Mouse (Mus musculus) testis, adult 2 months (tissue): ENCODE data around the gene Prox1. TPM values are rescaled to one million over a fixed set of nuclear protein-coding genes. Genes with fewer than 3 reads are reported as not detected.

Experiments
- H3K27ac ChIP-seq: fragments of 200-500 bp; 2 replicates; pipeline ENCODE4 v1.5.1; 2012; ENCODE audit warnings: low read depth, low read length; ENCODE audit not compliant: control insufficient read depth, insufficient read depth
- H3K27me3 ChIP-seq: fragments of 200-500 bp; 2 replicates; pipeline ENCODE4 v1.6.1; 2012; ENCODE audit warnings: mild to moderate bottlenecking, low read length, moderate library complexity; ENCODE audit not compliant: control insufficient read depth, insufficient read depth
- H3K36me3 ChIP-seq: fragments of 200-500 bp; 2 replicates; pipeline ENCODE4 v1.6.1; 2012; ENCODE audit warnings: mild to moderate bottlenecking, low read length; ENCODE audit not compliant: control insufficient read depth, insufficient read depth
- H3K4me1 ChIP-seq: fragments of 200-500 bp; 2 replicates; pipeline ENCODE4 v1.6.1; 2012; ENCODE audit warnings: low read length; ENCODE audit not compliant: control insufficient read depth, insufficient read depth
- H3K4me3 ChIP-seq: fragments of 200-500 bp; 2 replicates; pipeline ENCODE4 v1.5.1; 2012; ENCODE audit warnings: low read depth, mild to moderate bottlenecking, low read length, moderate library complexity, mixed read lengths; ENCODE audit not compliant: control insufficient read depth
- CTCF ChIP-seq: fragments of 200-500 bp; IDR thresholded peaks from 2 replicates; pipeline ENCODE4 v1.5.1; 2012; ENCODE audit warnings: low read depth, mild to moderate bottlenecking, inconsistent platforms, low read length, moderate library complexity; ENCODE audit not compliant: control insufficient read depth, insufficient read depth, insufficient replicate concordance
- POLR2A ChIP-seq: fragments of 200-500 bp; IDR thresholded peaks from 2 replicates; pipeline ENCODE4 v1.6.1; 2012; ENCODE audit warnings: low read depth, mild to moderate bottlenecking, inconsistent platforms, low read length, moderate library complexity; ENCODE audit not compliant: control insufficient read depth
- polyA plus RNA-seq: library from polyadenylated mRNA; depleted of rRNA; stranded (reverse); fragments of >200 nt; gene quantifications from 2 replicates; pipeline ENCODE4 v1.2.3, GENCODE M21; 2012; rRNA removed

Gene Prox1
- polyA plus RNA-seq, 1 experiment = 7.0 TPM

- H3K27me3 ChIP-seq = no peaks in the 10 kb centered on the region
- TF ChIP-seq CTCF (no peak), POLR2A (no peak)
- no peaks in the 10 kb centered on the region; the same call in 1 of the 2 replicates for H3K4me1 ChIP-seq
- no peak overlapping the region for H3K27ac ChIP-seq
- H3K36me3 ChIP-seq = no peaks in the 10 kb centered on the region
- no peak overlapping the region for H3K4me3 ChIP-seq
Observed at GRCm38 (mm10) chr1:190079643-190080275, 90.8 kb downstream of the Prox1 start.

GRCm38 (mm10) chr1:190076601-190077000 lies 93.9 kb downstream of the Prox1 start:
- TF ChIP-seq CTCF = no peak
- no peak for TF ChIP-seq POLR2A
- H3K27me3 ChIP-seq = no peaks in the 10 kb centered on the region
- no peak overlapping the region for H3K4me3 ChIP-seq
- no peaks in the 10 kb centered on the region for H3K36me3 ChIP-seq
- no peaks in the 10 kb centered on the region; the same call in 1 of the 2 replicates for H3K4me1 ChIP-seq
- no peak overlapping the region for H3K27ac ChIP-seq

Other genes with a start within 250 kb of the Prox1 start
- gene Smyd2, start 248.4 kb downstream of the Prox1 start, polyA plus RNA-seq = 22.1 and 23.4 TPM in 2 replicates